Mouse (Mus musculus): Measurements from ENCODE around the gene Cstf3. TPM values are rescaled to one million over a fixed set of nuclear protein-coding genes. Genes with fewer than 3 reads are reported as not detected.

Gene Cstf3
- polyA plus RNA-seq, 1 experiment from 2014 or later, result 65.7 TPM

DNA sequence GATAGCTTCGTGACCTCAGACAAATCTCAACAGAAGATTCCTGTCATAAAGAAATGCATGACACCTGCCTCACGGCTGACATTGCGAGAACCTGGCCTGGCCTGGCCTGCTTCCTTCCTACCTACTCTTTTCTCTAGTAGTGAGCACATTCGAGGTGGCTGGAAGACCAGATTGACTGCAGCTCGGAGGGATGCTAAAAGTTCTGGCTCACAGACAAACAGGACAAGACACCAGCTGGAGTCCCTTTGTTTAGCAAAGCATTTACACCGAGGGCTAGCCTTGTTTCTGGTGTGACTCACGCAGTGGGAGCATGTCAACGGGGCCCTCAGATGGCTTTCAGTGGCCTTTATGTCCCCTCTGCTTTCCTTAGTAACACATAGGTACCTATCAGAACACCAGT lies 98.4 kb downstream of the Cstf3 start:
- no peaks in the 10 kb centered on the region for H3K27me3 ChIP-seq
- H3K9me3 ChIP-seq, result no peaks in the 10 kb centered on the region
- H3K4me3 ChIP-seq, result no peak overlapping the region
- H3K27ac ChIP-seq, result no peak overlapping the region
- H3K4me2 ChIP-seq, result no peak overlapping the region
- WGBS, result 71% methylated on average over 8 of the region's 8 CpGs
- H3K4me1 ChIP-seq, result no peaks in the 10 kb centered on the region
- H3K9ac ChIP-seq, result no peak overlapping the region
- no peaks in the 10 kb centered on the region for H3K36me3 ChIP-seq
- no peak for ATAC-seq (ENCODE audit: borderline replicate concordance, extremely low read depth, low FRiP score, low TSS enrichment)

DNA sequence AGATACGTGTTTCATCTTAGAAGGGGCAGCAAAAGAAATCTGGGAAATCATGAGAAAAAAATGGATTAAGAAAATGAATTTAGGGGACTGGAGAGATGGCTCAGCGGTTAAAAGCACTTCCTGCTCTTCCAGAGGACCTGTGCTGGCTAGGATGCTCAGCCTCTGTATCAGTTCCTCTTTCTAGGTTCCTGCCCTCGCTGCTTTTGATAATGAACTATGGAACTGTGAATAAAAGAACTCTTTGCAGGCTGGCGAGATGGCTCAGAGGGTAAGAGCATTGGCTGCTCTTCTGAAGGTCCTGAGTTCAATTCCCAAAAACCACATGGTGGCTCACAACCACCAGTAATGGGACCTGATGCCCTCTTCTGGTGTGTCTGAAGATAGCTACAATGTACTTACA lies 100.4 kb downstream of the Cstf3 start:
- H3K4me2 ChIP-seq, result no peak overlapping the region
- 69% methylated on average over 4 of the region's 4 CpGs for WGBS
- H3K9ac ChIP-seq, result no peak overlapping the region
- ATAC-seq (ENCODE audit: borderline replicate concordance, extremely low read depth, low FRiP score, low TSS enrichment), result no peak
- H3K9me3 ChIP-seq, result no peaks in the 10 kb centered on the region
- H3K4me3 ChIP-seq, result no peak overlapping the region
- H3K4me1 ChIP-seq, result no peaks in the 10 kb centered on the region
- no peak overlapping the region for H3K27ac ChIP-seq
- H3K36me3 ChIP-seq, result no peaks in the 10 kb centered on the region
- no peaks in the 10 kb centered on the region for H3K27me3 ChIP-seq

DNA sequence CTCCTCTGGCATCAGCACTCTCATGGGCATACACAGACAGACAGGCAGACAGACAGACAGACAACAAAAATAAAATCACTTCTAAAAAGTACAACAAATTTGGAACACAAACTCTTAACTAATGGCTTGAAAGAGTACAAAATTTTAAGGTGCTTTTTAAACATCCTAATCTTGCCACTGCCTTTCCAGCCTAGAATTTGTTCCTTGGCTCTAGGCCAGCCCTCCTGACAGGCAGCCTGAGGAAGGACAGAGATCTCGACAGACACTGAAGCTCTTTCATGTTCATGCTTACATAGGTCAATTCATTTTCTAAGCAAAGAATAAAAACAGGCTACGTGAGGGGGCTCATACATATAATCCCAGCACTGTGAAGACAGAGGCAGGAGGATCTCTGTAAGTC lies 102.2 kb downstream of the Cstf3 start:
- Histone ChIP-seq H3K4me2 (no peak overlapping the region), H3K36me3 (no peaks in the 10 kb centered on the region), H3K4me1 (no peaks in the 10 kb centered on the region), H3K27ac (no peak overlapping the region), H3K9ac (no peak overlapping the region), H3K9me3 (no peaks in the 10 kb centered on the region), H3K27me3 (no peaks in the 10 kb centered on the region), H3K4me3 (no peak overlapping the region)
- WGBS, result 35% methylated on average over 2 of the region's 2 CpGs
- ATAC-seq (ENCODE audit: borderline replicate concordance, extremely low read depth, low FRiP score, low TSS enrichment), result no peak

GRCm38 (mm10) chr2:104699659-104700058 lies 109.3 kb downstream of the Cstf3 start:
- Histone ChIP-seq H3K27ac (no peak overlapping the region), H3K4me1 (no peaks in the 10 kb centered on the region), H3K4me3 (no peak overlapping the region), H3K4me2 (no peak overlapping the region), H3K9ac (no peak overlapping the region), H3K36me3 (no peaks in the 10 kb centered on the region), H3K27me3 (no peaks in the 10 kb centered on the region), H3K9me3 (no peaks in the 10 kb centered on the region)
- no peak for ATAC-seq (ENCODE audit: borderline replicate concordance, extremely low read depth, low FRiP score, low TSS enrichment)
- WGBS, result 81% methylated on average over 11 of the region's 11 CpGs

GRCm38 (mm10) chr2:104703158-104703557 lies 112.8 kb downstream of the Cstf3 start:
- 80% methylated on average over 3 of the region's 3 CpGs for WGBS
- Histone ChIP-seq H3K9ac (no peak overlapping the region), H3K4me1 (no peaks in the 10 kb centered on the region), H3K27ac (no peak overlapping the region), H3K9me3 (no peaks in the 10 kb centered on the region), H3K27me3 (no peaks in the 10 kb centered on the region), H3K4me3 (no peak overlapping the region), H3K4me2 (no peak overlapping the region), H3K36me3 (0 out of 2 replicates have a peak, but pooled peaks cover 3% of the 10 kb centered on the region)
- no peak for ATAC-seq (ENCODE audit: borderline replicate concordance, extremely low read depth, low FRiP score, low TSS enrichment)

DNA sequence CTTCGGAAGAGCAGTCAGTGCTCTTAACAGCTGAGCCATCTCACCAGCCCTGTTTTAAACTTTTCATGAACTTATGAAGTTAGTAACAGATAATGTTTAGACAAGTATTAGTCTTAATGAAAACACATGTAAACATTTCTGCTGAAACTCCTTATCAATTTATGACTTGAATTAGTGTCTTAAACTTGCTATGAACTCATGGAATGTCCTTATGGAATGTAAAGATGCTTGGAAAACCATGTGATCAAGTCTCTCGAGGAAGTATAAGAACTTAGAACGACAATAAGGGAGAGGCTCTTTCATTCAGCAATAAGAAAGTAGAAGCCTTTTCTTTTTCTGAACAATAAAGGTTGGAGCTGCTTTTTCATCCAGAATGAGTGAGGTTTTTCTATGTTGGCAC lies 114.0 kb downstream of the Cstf3 start:
- Histone ChIP-seq H3K4me3 (no peak overlapping the region), H3K36me3 (0 out of 2 replicates have a peak, but pooled peaks cover 3% of the 10 kb centered on the region), H3K4me1 (no peaks in the 10 kb centered on the region), H3K9ac (no peak overlapping the region), H3K27me3 (no peaks in the 10 kb centered on the region), H3K27ac (no peak overlapping the region), H3K4me2 (no peak overlapping the region), H3K9me3 (no peaks in the 10 kb centered on the region)
- no peak for ATAC-seq (ENCODE audit: borderline replicate concordance, extremely low read depth, low FRiP score, low TSS enrichment)
- WGBS, result 53% methylated on average over 3 of the region's 3 CpGs

GRCm38 (mm10) chr2:104709786-104710337 lies 119.5 kb downstream of the Cstf3 start:
- ATAC-seq (ENCODE audit: borderline replicate concordance, extremely low read depth, low FRiP score, low TSS enrichment), result no peak
- WGBS, result 58% methylated on average over 6 of the region's 6 CpGs
- no peak overlapping the region for H3K9ac ChIP-seq

DNA sequence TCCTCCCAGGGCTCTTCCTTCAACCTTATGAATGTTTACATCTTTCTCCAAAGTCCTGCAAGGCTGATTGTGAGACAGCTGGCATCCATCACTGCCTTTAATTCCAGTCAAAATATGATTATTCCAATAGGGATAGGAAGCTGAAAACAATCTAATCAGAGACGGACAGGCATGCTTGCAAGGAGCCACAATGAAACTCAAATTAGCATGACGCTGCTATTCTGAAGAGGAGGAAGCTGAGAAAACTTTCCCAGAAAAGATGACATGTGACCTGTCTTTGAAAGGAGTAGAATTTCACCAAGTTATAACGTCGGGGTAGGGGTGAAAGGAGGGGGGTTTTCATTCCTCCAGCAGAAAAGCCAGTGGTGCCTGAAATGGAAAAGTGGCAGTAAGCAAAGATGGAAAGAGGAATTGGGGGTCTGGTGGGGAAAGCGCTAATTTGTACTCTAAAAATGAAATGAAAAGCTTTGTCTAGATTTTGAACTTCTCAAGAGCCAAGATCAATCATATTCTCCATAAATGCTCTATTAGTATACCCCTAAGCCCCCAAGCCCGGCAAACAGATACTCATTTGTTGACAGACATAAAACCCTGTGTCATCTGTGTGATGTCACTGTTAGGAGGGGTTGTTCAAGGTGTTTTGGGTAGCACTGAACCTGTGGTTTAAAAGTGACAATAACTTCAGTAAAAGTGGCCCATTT lies 120.5 kb downstream of the Cstf3 start:
- H3K27ac ChIP-seq, result no peak overlapping the region
- no peaks in the 10 kb centered on the region for H3K9me3 ChIP-seq
- 0 out of 2 replicates have a peak, but pooled peaks cover 2% of the 10 kb centered on the region for H3K36me3 ChIP-seq
- peak overlapping the region; percentile 89 for H3K4me3 ChIP-seq
- peaks cover 3% of the 10 kb centered on the region; the same call in 1 of the 2 replicates for H3K27me3 ChIP-seq
- 23% methylated on average over 6 of the region's 6 CpGs for WGBS
- H3K4me1 ChIP-seq, result peaks cover 23% of the 10 kb centered on the region
- H3K4me2 ChIP-seq, result peak overlapping the region; percentile 82
- no peak overlapping the region for H3K9ac ChIP-seq
- no peak for ATAC-seq (ENCODE audit: borderline replicate concordance, extremely low read depth, low FRiP score, low TSS enrichment)

More at GRCm38 (mm10) chr2:104709786-104710337, 119.5 kb downstream of the Cstf3 start:
- Histone ChIP-seq H3K36me3 (0 out of 2 replicates have a peak, but pooled peaks cover 3% of the 10 kb centered on the region), H3K4me3 (no peak overlapping the region), H3K4me2 (no peak overlapping the region), H3K4me1 (peaks cover 23% of the 10 kb centered on the region), H3K9me3 (no peaks in the 10 kb centered on the region), H3K27ac (no peak overlapping the region), H3K27me3 (peaks cover 3% of the 10 kb centered on the region; the same call in 1 of the 2 replicates)

- Histone ChIP-seq H3K9ac (peak within 1 kb of the TSS; percentile 77), H3K9me3 (no peaks in the 10 kb centered on the region), H3K4me1 (peaks cover 23% of the 10 kb centered on the region), H3K4me3 (peak within 1 kb of the TSS; percentile 89), H3K27ac (peak within 1 kb of the TSS; percentile 69), H3K4me2 (peak within 1 kb of the TSS; percentile 82), H3K27me3 (peaks cover 3% of the 10 kb centered on the region; the same call in 1 of the 2 replicates), H3K36me3 (no peaks in the 10 kb centered on the region)
- peak; percentile 91 for ATAC-seq (ENCODE audit: borderline replicate concordance, extremely low read depth, low FRiP score, low TSS enrichment)
- WGBS, result 1% methylated on average over 98 of the region's 99 CpGs
These were observed 121.5 kb downstream of the Cstf3 start, which contains the start of gene Tcp11l1 for GRCm38 (mm10) chr2:104711585-104712485. Tcp11l1 (minus strand) TSS chr2:104712169.

DNA sequence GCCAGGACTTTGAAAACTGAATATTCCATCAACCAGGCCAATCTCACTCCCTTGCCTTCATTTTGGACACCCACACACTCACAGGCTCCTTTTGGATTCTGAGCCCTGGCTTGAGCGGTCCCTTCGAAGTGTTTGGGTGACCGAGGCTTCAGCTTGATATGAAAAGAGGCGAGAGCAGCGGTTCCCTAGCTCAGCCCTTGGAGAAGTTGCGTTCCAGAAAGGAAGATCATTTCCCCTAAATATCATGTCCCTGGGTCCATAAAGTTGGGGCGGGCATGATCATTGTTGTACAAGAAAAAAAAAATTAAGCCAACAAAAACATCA lies 122.1 kb downstream of the Cstf3 start:
- peak overlapping the region; percentile 77 for H3K9ac ChIP-seq
- H3K27ac ChIP-seq, result peak overlapping the region; percentile 69; the same call in 1 of the 2 replicates
- H3K4me2 ChIP-seq, result peak overlapping the region; percentile 82
- under 1% methylated on average over 7 of the region's 7 CpGs for WGBS
- H3K4me1 ChIP-seq, result peaks cover 23% of the 10 kb centered on the region
- peak; percentile 45; the same call in 1 of the 2 replicates for ATAC-seq (ENCODE audit: borderline replicate concordance, extremely low read depth, low FRiP score, low TSS enrichment)
- no peaks in the 10 kb centered on the region for H3K9me3 ChIP-seq
- H3K36me3 ChIP-seq, result no peaks in the 10 kb centered on the region
- H3K4me3 ChIP-seq, result peak overlapping the region; percentile 89
- peaks cover 3% of the 10 kb centered on the region; the same call in 1 of the 2 replicates for H3K27me3 ChIP-seq

DNA sequence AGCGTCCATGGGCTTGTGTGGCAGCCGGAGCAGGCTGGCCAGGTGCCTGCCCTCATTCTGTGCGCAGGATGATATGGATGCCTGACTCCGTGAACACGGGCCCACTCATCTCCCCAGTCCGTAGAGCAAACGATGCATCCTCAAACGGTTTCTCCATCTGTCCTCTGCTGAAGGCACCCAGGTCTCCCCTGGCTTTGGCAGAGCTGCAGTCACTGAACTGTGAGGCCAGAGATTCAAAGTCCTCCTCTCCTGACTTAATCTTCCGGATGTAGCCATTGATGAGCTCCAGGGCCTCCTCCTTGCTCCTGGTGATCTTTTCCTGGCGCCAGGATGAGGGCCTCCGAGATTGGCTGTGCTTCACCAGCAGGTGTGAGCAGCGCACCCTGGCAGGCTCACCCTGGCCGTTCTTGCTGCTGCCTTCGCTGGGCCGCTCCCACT lies 124.0 kb downstream of the Cstf3 start:
- H3K9me3 ChIP-seq, result no peaks in the 10 kb centered on the region
- H3K4me2 ChIP-seq, result no peak overlapping the region
- WGBS, result 41% methylated on average over 15 of the region's 15 CpGs
- H3K27me3 ChIP-seq, result peaks cover 3% of the 10 kb centered on the region; the same call in 1 of the 2 replicates
- no peak overlapping the region for H3K27ac ChIP-seq
- peaks cover 23% of the 10 kb centered on the region for H3K4me1 ChIP-seq
- no peaks in the 10 kb centered on the region for H3K36me3 ChIP-seq
- no peak overlapping the region for H3K4me3 ChIP-seq
- no peak overlapping the region for H3K9ac ChIP-seq
- ATAC-seq (ENCODE audit: borderline replicate concordance, extremely low read depth, low FRiP score, low TSS enrichment), result no peak
